Mouse (Mus musculus) left cerebral cortex, postnatal 10 days (tissue): ENCODE data around the gene Ptprm. TPM values are rescaled to one million over a fixed set of nuclear protein-coding genes. Genes with fewer than 3 reads are reported as not detected.

Source experiments
- DNase-seq, 2 experiments: peaks; one replicate each; pipeline ENCODE4 v3.0.0; 2021 to 2022; ENCODE audit warnings: low spot score in 2 of 2, mixed read lengths in 1 of 2; ENCODE audit errors: extremely low spot score in 1 of 2
- intact Hi-C: fragments of 180-260 bp; cut with DNase I; formaldehyde crosslinking; loops from one replicate; pipeline ENCODE4 v1.15.1; 2025
- total RNA-seq, 2 experiments: library from RNA; stranded (reverse); gene quantifications; 2 replicates each; pipeline ENCODE4 v1.2.3; 2021

Gene Ptprm
- total RNA-seq, 2 experiments from 2014 or later, result 40.4 to 43.0 TPM

DNA sequence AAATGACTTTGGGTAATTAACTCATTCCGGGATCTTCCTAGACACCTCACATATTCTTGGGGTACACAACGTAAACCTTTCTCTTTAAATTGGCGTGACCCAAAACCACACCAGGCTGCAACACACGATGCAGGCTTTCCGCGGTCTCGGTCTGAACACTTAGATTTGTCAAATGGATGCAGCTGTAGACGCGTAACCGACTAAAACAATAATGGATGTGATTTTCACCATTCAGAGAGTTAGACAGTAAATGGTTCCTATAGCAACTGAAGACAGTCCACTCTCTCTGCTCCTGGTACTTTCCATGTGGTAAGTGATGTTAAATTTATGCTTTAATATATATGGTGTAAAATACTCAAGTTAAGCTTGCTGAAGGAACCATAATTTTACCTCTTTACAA, 300.1 kb downstream of the Ptprm start:
- DNase-seq, result no peak
- intact Hi-C loops, result no loop called here

DNA sequence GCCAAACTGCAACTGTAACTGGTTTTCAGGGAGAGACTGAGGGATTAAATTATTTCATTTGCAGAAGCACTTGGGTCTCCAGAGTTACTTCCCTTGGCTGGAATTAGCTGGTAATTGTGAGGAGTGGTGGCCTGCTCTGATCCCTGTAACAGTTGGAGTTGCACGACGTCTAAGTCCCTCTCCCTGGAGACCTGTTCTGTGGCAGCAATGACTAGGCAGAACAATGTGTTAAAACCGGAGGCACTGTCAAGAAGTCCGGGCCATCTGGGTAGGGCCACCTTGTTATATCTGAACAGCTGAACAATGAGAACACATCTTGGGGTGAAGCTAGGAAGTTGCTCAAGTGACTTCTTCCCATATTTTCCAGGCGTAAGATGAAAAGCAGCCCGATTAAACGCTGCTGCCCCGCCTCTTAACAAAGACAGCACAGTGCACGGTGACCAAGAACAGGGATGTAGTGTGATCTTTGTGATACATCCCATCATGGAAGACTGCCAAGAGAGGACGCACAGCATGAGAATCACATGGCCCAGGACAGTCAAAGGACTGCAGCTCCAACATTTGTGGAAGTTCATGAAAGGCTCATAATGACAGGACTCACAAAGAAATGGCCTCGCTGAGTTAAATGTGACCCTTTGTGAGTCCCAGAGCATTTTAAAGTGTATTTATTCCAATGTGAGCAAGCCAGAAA, 301.5 kb downstream of the Ptprm start:
- intact Hi-C loops, result no loop called here
- no peak for DNase-seq

DNA sequence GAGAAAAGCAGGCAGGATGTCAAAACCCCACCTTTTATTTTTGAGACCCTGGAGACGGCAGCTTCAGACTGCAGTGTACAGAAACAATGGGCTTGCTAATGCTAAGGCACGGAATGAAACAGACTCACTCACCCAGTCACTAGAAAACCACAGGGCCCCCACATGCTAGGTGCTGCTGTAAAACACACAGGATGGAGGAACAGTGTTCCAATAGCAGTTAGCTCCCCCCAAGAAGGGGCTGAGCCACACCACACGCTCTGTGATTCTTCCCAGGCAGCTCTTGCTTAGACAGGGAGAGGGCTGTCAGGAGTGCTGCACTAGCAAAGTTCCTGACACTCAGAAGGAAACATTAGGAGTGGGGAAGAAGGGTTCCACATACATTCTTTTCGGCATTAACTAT, 306.6 kb downstream of the Ptprm start:
- no peak for DNase-seq
- intact Hi-C loops, result no loop called here

DNA sequence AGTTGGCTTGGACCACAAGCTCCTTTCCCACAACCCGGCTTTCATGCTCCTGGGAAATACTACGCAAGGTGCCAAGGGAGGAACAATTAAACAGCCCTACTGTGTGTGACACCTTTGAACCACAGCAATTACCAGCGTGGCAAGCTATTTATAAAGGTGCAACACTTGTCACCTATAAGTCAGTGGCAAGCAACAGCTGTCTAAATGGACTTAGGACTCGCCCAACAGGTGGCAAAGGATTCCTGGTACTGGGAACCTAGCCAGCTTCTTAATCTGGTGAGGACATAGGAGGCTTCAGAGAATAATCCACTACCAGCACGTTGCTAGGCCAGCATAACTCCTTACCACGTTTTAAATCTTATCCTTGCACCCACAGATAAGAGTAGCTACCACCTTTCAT, 315.7 kb downstream of the Ptprm start:
- intact Hi-C loops, result no loop called here
- DNase-seq, result no peak

DNA sequence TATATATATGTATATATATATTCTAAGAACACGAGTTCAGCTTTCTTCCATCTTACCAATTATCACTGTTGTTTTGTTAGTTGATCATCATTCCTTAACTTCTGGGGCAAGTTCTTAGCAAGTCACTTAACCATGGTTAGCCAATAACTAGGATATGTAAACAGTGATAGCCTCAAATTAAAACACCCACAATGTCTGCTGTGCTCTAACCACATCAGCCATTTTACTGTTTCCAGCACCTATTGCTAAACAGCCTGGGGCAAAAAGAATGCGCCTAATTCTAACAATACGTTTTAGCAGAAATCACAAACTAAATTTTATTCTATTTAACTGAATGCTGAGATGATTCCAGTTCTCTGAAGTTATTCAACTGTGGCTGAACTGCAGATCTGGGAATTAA, 320.7 kb downstream of the Ptprm start:
- intact Hi-C loops, result no loop called here

DNA sequence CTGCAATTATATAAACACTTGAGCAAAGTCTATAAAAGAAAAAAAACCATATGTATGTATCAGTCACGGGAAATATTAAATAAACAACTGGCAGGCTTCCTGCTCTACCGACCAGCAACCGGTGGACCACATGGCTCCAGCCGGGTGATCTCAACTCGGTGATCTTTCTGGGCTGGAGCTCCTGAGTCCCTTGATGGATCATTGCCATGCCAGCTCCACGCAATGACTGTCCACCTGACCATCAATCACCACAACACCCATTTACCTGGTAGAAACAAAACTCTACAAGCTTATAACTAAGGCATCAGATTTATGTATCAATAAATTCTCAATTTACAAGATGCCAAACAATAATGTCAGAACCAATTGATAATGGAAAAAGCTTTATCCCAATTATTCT, 322.2 kb downstream of the Ptprm start:
- DNase-seq, result no peak

More for the DNA sequence above, 320.7 kb downstream of the Ptprm start:
- DNase-seq, result no peak

DNA sequence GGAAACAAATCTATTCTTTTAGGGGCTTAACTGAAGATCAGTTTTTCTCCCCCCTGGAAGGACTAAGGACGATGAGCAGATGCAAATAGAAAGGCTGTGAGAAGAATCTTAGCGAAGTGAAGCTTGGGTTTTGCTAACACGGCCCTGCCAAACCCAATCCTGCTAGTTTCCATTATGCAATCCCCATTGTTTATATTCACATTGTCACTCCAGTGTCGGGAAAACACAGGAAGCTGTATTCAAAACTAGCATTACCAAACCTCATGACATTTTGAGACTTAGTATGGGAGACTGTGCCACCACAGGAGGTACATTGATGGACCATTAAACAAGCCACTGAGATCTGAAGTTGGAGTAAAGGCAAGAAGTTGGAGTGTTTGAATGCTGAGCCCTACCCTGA, 322.9 kb downstream of the Ptprm start:
- intact Hi-C loops, result no loop called here
- no peak for DNase-seq

More for the DNA sequence above, 322.2 kb downstream of the Ptprm start:
- intact Hi-C loops, result no loop called here

DNA sequence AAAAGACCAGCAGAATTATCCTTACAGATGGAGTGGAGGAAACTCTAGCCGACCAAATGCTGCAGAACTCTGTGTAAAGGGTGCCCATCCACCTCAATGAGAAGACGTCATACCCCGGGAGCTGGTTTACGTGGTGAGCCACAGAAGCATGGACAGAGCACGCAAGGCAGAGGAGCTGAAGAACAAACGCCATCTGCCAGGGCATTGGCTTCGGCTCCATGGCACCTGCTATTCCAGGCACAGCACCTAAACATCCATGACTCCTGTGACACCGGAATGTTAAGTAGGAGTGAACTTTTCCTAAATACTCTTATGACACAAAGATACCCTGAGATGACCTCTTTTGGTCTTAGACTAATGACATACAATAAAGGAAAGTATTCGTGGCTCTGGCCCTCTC, 327.0 kb downstream of the Ptprm start:
- intact Hi-C loops, result no loop called here
- no peak for DNase-seq

DNA sequence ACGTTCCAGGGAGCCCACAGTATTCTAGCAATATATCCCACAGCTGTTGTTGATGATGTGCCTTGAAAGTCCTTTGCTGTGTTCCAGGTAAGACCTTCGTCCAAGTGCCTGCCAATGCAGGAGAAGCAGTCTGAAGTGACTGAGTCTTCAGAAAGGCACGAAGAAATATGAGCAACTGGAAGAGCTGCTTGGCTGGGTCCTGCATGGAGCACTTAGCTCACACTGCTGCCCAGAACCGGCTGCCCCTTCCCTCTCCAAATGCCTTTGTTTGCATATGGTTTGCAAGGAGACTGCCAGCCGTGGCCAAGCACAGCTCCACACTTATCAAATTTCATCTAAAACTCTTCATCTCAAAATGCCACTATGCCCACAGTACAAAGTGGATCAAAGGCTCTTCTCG, 337.8 kb downstream of the Ptprm start:
- DNase-seq, result no peak
- intact Hi-C loops, result no loop called here

DNA sequence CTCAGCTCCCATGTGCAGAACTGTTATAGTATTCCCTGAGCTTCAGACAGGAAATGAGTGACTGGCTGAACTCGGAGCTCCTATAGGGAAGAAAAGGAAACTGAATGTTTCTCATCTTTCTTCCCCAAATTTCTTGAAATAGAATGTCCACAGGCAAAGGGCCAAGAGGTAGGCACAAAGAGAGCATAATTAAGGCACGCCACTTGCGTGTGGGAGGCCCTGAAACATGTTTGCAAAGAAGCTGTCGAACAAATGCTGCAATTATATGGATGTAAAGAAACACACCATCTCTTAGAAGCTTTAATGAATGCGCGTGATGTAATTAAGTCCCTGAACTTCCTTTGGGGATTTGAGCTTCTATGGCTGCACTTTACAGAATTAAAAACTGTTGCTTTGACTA, 341.0 kb downstream of the Ptprm start:
- peak in 1 of 2 experiments; percentile 26 for DNase-seq
- intact Hi-C loops, result no loop called here

DNA sequence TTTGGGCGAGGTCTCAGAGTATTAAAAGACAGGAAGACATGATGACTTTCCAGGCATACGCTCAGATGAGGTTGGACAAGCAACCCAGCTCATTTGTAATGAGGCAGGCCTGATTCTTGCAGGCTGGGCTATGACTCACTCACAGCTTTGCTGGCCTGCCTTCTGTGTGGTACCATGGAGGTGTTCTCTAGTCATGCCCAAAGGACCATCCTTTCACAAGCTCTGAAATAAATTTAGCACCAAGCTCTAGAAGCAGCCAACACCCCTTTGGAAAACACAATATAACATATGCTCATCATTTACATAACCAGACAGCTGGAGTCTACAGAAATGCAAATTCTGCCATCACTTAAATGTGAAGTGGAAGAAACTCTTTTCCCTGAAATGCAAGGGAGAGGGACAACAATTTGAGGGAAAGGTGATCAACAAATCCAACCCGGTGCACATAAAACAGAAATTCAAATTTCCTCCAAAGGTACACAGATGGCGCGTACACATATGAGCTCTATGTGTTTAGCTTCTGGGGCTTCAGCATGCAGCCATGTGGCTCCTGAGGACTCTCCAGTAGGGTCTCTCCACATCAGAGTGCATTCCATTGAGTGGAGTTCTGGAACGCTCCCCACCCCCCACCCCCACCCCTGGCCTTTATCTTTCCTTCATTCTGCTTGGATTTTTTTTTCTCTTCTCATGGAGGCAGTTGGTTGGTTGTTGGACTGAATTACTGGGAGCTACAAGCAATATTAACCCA, 342.2 kb downstream of the Ptprm start:
- DNase-seq, result peak in 1 of 2 experiments; percentile 65
- intact Hi-C loops, result no loop called here

DNA sequence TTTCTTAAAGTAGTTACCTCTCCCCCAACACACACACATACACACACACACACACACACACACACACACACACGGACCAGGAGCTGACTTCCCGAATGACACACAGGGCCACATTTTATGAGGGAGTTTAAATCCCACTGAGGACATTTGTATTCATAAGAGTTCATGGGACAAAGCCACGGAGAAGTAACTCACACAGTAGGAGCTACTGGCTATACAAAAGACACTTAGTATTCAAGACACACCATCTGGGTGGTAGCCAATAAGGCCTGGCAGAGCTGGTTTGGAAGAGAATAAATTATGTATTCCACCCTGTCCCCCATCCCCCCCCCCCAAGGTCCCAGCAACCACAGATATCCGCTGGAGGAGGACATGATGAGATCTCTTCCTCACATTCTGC, 344.1 kb downstream of the Ptprm start:
- DNase-seq, result no peak
- intact Hi-C loops, result no loop called here

DNA sequence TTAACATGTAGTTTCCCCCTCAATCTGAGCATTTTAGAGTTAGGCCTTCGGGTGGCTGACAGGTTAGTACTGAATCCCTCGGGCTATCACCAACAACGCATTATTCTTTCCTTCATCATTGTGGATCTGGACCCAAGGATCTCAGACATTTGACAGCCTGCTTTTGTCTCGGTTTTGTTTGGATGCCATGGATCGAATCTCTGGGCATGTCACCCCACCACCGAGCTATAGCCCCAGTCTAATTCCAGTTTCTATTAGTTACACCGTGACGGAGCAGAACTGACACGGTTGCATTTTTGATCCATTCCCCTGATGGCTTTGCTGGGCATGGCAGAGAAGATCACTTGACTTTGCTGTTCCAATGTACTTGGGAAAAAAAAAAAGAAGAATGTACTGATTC, 346.1 kb downstream of the Ptprm start:
- no peak for DNase-seq

DNA sequence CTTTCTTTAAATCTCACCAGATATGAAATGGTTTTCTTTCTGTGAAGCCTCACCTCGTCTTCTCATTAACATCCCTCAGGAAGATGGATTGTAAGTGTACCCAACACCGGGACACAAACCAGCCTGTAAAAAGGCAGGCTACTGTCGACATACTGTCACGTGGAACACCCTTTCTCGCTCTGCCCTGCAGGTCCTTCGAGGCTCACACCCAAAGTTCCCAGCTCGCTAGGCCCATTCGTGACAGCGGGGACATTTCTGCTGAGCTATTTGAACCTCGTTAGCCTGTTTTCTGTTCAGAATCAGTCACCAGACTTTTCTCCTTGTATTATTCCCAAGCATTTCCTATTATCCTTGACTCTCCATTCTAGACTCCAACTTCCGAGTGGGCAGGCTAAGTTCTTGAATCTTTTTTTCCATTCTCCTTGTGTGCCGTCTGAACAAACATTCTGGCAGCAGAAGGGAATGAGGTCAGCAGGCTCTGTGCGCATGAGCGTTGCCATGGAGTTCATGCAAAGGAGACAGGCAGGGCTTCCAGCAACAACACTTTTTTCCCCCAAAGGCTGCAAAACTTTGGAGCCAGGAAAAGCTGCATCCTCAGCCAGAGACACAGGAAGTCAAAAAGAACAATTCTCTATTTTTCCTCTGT, 347.4 kb downstream of the Ptprm start:
- intact Hi-C loops, result no loop called here
- peak; percentile 89 for DNase-seq

More for the DNA sequence above, 346.1 kb downstream of the Ptprm start:
- intact Hi-C loops, result no loop called here

DNA sequence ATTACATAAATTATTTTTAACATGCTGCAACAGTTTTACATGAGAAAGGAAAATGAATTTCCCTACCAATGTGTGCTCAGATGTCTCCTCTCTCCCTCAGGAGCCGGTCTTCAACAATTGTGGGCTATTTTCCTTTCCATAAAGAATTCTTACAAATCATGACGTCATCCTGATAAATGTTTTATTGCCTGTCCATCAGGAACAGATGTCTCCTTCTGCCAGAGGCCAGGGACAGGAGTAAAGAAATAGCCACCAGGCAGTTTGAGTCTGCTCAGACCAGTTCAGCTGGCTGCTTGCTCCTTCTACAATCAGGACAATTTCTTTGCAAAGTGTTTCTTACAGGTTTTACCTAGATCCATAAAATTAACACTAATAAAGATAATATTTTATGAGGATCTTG, 357.4 kb downstream of the Ptprm start:
- DNase-seq, result no peak
- intact Hi-C loops, result no loop called here

DNA sequence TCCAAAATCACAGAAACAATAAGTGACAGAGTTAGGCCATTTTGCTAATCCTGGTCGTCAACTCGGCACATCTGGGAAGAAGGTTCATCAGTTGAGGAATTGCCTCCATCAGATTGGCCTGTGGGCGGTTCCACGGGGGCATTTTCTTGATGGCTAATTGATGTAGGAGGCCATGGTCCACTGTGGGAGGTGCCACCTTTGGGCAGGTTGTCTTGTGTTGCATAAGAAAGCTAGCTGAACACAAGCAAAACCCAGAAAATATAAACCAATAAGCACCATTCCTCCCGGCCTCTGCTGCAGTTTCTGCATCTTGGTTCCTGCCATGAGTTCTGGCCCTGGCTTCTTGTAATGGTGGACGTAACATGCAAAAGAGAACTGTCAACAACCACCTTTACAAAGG, 358.2 kb downstream of the Ptprm start:
- intact Hi-C loops, result no loop called here
- no peak for DNase-seq

DNA sequence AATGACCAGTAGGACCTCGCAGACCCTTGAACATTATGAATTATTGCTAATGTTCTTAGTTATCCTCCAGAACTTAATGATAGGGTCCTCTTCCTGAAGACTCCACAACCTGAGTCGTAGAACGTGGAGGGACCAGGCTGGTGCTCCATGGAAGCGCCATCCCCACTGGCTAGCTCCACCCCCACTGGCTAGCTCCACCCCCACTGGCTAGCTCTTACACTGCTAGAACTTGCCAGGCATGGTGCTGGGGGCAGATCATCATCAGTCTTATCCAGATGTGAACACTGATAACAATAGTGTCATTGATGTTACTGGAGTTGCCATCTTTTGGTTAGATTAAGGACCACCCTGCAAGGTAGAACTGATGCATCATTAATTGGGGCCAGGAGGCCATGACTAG, 362.4 kb downstream of the Ptprm start:
- no peak for DNase-seq

DNA sequence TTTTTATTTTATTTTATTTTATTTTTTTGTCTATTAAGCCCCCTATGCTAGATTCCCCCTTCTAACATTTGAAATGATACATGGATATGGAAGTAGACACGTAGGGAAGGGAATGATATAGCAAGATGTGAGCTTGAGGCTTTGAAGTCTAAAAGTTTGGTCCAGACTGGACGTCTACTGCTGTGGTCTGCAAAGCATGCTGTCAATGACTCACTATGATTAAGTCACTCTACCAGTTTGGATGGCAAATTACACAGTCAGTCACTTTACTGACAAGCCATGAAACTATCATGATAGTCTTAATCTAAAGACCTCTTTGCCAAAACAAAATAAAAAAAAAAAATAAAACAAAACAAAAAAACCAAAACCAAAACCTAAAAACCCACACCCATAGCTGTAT, 363.5 kb downstream of the Ptprm start:
- no peak for DNase-seq
- intact Hi-C loops, result no loop called here

More for the DNA sequence above, 362.4 kb downstream of the Ptprm start:
- intact Hi-C loops, result no loop called here

DNA sequence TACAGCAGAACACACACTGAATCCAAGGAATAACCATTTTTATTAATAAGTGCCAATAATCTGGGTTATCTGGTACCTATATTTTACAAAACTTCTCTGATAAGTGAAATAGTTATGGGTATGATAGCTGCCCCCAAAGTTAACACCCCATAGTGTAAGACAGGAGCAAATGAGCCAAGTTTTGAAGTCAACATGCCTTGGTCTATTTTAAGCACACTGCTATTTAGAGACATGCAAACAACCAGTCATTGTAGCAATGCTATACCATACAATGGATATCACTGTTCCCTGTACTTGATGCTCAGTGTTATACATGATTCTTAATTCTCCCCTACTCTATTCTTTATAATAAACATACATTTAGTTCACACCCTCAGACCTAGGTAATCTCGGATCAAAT, 366.2 kb downstream of the Ptprm start:
- intact Hi-C loops, result no loop called here
- DNase-seq, result no peak

DNA sequence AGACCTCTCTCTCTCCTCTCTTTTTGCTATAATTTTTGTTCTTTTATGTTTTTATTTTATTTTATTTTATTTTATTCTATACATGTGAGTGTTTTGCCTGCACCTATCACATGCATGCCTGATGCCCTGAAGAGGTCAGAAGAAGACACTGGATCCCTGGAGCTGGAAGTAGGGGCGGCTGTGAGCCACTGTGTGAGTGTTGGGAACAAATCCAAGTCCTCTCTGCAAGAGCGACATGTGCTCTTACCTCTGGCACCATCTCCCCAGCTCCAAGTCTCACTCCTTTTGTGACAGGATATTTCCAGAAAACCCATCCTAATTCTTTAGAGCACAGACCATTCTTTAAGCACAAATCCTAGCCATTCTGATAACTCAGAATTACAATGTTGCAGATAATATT, 372.6 kb downstream of the Ptprm start:
- intact Hi-C loops, result no loop called here
- no peak for DNase-seq
